Mouse (Mus musculus) cerebellum, postnatal 14 days (tissue): ENCODE data around the gene Twf2.

Experiments
- DNase-seq, 2 experiments: peaks; one replicate each; pipeline ENCODE4 v3.0.0; 2021; ENCODE audit warnings: mixed read lengths in 2 of 2

Gene Twf2

GRCm38 (mm10) chr9:106237878-106238277, 35.0 kb downstream of the Twf2 start:
- no peak for DNase-seq

GRCm38 (mm10) chr9:106241541-106242164, 38.7 kb downstream of the Twf2 start:
- no peak for DNase-seq

- DNase-seq = peak; percentile 81 to 84
Observed at GRCm38 (mm10) chr9:106242813-106243488, 40.0 kb downstream of the Twf2 start.

GRCm38 (mm10) chr9:106249550-106249949, 46.6 kb downstream of the Twf2 start:
- DNase-seq = peak in 1 of 2 experiments; percentile 44

- no peak for DNase-seq
Observed at GRCm38 (mm10) chr9:106250245-106250644, 47.3 kb downstream of the Twf2 start.

GRCm38 (mm10) chr9:106251066-106251465, 48.2 kb downstream of the Twf2 start:
- DNase-seq = no peak

- DNase-seq = no peak
Observed at GRCm38 (mm10) chr9:106254001-106254400, 51.1 kb downstream of the Twf2 start.

- DNase-seq = no peak
Observed at GRCm38 (mm10) chr9:106258412-106258811, 55.5 kb downstream of the Twf2 start.

- DNase-seq = no peak
Observed at GRCm38 (mm10) chr9:106258990-106259389, 56.1 kb downstream of the Twf2 start.

- no peak for DNase-seq
Observed at GRCm38 (mm10) chr9:106261058-106261457, 58.1 kb downstream of the Twf2 start.

- DNase-seq = no peak
Observed at GRCm38 (mm10) chr9:106261491-106261890, 58.6 kb downstream of the Twf2 start.

GRCm38 (mm10) chr9:106262075-106262474, 59.2 kb downstream of the Twf2 start:
- no peak for DNase-seq

- no peak for DNase-seq
Observed at GRCm38 (mm10) chr9:106263381-106263924, 60.5 kb downstream of the Twf2 start.
